Mouse (Mus musculus) megakaryocyte, embryonic 14.5 days (primary cell): ENCODE data around the gene Ep300.

Experiments used
- FLI1 ChIP-seq: IDR thresholded peaks from 2 replicates; pipeline ENCODE4 v1.6.1; 2012; ENCODE audit warnings: low read length, inconsistent platforms, mixed read lengths
- GATA1 ChIP-seq: IDR thresholded peaks from 3 replicates; pipeline ENCODE4 v1.6.1; 2012; ENCODE audit warnings: mixed read lengths, low read length, inconsistent platforms, borderline replicate concordance

GRCm38 (mm10) chr15:81576961-81577360, 8.2 kb upstream of the Ep300 start:
- TF ChIP-seq GATA1, result no peak
- no peak for TF ChIP-seq FLI1
